Mouse (Mus musculus) midbrain, embryonic 16.5 days (tissue): ENCODE results near the gene Slc38a3. TPM values are rescaled to one million over a fixed set of nuclear protein-coding genes. Genes with fewer than 3 reads are reported as not detected.

Experiments used
- ATAC-seq: fragments of 200-750 bp; cut with Nextera tagmentation; 2 replicates; pipeline ENCODE4 v1.8.0; 2017; ENCODE audit warnings: moderate TSS enrichment
- H3K27ac ChIP-seq: fragments of 300-500 bp; sonication (generic); 2 replicates; pipeline ENCODE4 v1.5.1; 2014; ENCODE audit warnings: mild to moderate bottlenecking, low read length, mixed read lengths
- H3K27me3 ChIP-seq: fragments of 300-500 bp; sonication (generic); 2 replicates; pipeline ENCODE4 v1.6.1; 2014; ENCODE audit warnings: low read depth, low read length, mixed read lengths; ENCODE audit not compliant: control insufficient read depth, insufficient read depth
- H3K36me3 ChIP-seq: fragments of 300-500 bp; sonication (generic); 2 replicates; pipeline ENCODE4 v1.6.1; 2014; ENCODE audit warnings: mild to moderate bottlenecking, low read length, moderate library complexity, mixed read lengths; ENCODE audit not compliant: control insufficient read depth, insufficient read depth
- H3K4me1 ChIP-seq: fragments of 300-500 bp; sonication (generic); 2 replicates; pipeline ENCODE4 v1.6.1; 2014; ENCODE audit warnings: mild to moderate bottlenecking, low read length, mixed read lengths; ENCODE audit not compliant: control insufficient read depth, insufficient read depth
- H3K4me2 ChIP-seq: fragments of 300-500 bp; sonication (generic); 2 replicates; pipeline ENCODE4 v1.6.1; 2014; ENCODE audit warnings: mild to moderate bottlenecking, low read length, mixed read lengths
- H3K4me3 ChIP-seq: fragments of 300-500 bp; sonication (generic); 2 replicates; pipeline ENCODE4 v1.5.1; 2014; ENCODE audit warnings: low read depth, mild to moderate bottlenecking, low read length, moderate library complexity, mixed read lengths
- H3K9ac ChIP-seq: fragments of 300-500 bp; sonication (generic); 2 replicates; pipeline ENCODE4 v1.6.1; 2014; ENCODE audit warnings: low read depth, low read length, mixed read lengths
- H3K9me3 ChIP-seq: fragments of 300-500 bp; sonication (generic); replicated peaks from 2 replicates; pipeline ENCODE4 v1.6.1; 2014; ENCODE audit warnings: mild to moderate bottlenecking, low read length, mixed read lengths; ENCODE audit not compliant: control insufficient read depth, poor library complexity, severe bottlenecking
- WGBS: fragments of 180-500 bp; shearing (Covaris S2); extraction: QIAGEN DNeasy Blood & Tissue Kit; methylation state at CpG from one replicate; pipeline ENCODE4 v1.1.7; 2014; 5-methylcytosine and 5-hydroxymethylcytosine counted together
- polyA plus RNA-seq: library from polyadenylated mRNA; unstranded; fragments of >200 nt; fragmentation: Nextera tagmentation; extraction: Ambion mirVana; gene quantifications from 2 replicates; pipeline ENCODE4 v1.2.1, GENCODE M21; 2015

Slc38a3 gene
- polyA plus RNA-seq, 1 experiment from 2014 or later: 34.0 TPM

GRCm38 (mm10) chr9:107696845-107697610 is 27.7 kb upstream of the Slc38a3 start:
- H3K4me2 ChIP-seq: no peak overlapping the region
- no peak for ATAC-seq
- H3K4me1 ChIP-seq: peaks cover 50% of the 10 kb centered on the region
- no peaks in the 10 kb centered on the region for H3K9me3 ChIP-seq
- no peak overlapping the region; the same call in 1 of the 2 replicates for H3K27ac ChIP-seq
- no peak overlapping the region for H3K4me3 ChIP-seq
- 22% methylated on average over 9 of the region's 9 CpGs for WGBS
- no peaks in the 10 kb centered on the region for H3K27me3 ChIP-seq
- no peak overlapping the region for H3K9ac ChIP-seq
- H3K36me3 ChIP-seq: peaks cover 2% of the 10 kb centered on the region; the same call in 1 of the 2 replicates

DNA sequence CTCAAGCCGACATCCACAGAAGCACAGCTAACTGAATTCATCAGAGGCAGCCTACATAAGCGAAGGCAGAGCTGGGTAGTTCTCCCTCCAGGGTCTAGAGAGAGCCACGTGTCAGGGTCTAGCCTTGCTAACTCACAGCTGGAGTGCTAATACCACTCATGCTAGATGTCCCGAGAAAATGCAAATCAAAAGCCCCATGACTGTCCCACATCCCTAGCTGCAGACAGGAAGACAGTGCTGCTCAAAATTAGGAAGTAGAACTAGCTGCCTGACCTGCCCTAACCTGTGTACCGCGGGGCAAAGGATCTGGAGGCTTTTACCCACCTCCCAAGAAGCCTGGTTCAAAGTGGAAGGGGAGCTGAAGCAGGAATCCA is 26.8 kb upstream of the Slc38a3 start:
- WGBS: 32% methylated on average over 6 of the region's 6 CpGs
- Histone ChIP-seq H3K9me3 (no peaks in the 10 kb centered on the region), H3K9ac (no peak overlapping the region), H3K36me3 (peaks cover 7% of the 10 kb centered on the region), H3K27me3 (no peaks in the 10 kb centered on the region), H3K4me1 (peaks cover 44% of the 10 kb centered on the region), H3K27ac (no peak overlapping the region), H3K4me3 (no peak overlapping the region), H3K4me2 (no peak overlapping the region)
- ATAC-seq: no peak

DNA sequence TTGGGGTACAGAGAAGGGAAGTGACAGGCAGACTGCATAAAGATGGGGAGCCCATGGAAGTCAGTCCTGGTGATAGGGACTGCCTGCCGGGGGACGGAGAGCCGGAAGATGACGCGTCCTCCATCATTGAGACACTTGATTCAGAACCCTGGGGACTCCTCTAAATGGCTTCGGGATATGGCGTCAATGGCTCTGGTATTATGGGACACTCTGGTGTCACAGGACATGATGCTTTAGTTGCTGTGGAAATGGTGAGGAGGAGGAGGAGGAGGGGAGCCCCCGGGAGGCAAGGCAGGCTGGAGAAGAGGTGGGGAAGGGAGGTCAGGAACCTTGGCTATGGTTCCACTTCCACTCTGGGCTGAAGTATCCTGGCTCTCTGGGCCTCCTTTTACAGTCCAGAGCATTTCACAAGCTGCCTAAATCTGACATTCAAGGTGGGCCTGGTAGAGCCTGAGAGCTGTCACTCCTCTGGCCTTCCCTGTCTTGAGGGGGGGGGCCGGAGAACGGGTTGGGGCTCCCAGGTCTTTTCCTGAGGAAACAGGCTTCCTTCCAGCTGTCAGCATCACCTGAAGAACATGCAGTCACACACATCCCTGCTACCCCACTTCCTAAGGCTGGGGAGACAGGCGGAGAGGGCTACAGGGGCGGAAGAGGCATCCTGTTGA is 26.2 kb upstream of the Slc38a3 start:
- Histone ChIP-seq H3K9ac (no peak overlapping the region), H3K27ac (no peak overlapping the region), H3K4me2 (no peak overlapping the region), H3K4me3 (no peak overlapping the region), H3K9me3 (no peaks in the 10 kb centered on the region), H3K27me3 (no peaks in the 10 kb centered on the region), H3K36me3 (peaks cover 7% of the 10 kb centered on the region), H3K4me1 (peaks cover 41% of the 10 kb centered on the region)
- ATAC-seq: no peak
- 80% methylated on average over 12 of the region's 12 CpGs for WGBS

GRCm38 (mm10) chr9:107694627-107695026 is 25.3 kb upstream of the Slc38a3 start:
- H3K27me3 ChIP-seq: no peaks in the 10 kb centered on the region
- H3K4me3 ChIP-seq: no peak overlapping the region
- no peak for ATAC-seq
- no peak overlapping the region for H3K9ac ChIP-seq
- H3K27ac ChIP-seq: no peak overlapping the region
- peaks cover 7% of the 10 kb centered on the region for H3K36me3 ChIP-seq
- H3K9me3 ChIP-seq: no peaks in the 10 kb centered on the region
- 73% methylated on average over 7 of the region's 7 CpGs for WGBS
- no peak overlapping the region for H3K4me2 ChIP-seq
- peaks cover 31% of the 10 kb centered on the region for H3K4me1 ChIP-seq

GRCm38 (mm10) chr9:107693433-107693987 is 24.2 kb upstream of the Slc38a3 start:
- no peaks in the 10 kb centered on the region for H3K9me3 ChIP-seq
- ATAC-seq: no peak
- 44% methylated on average over 4 of the region's 4 CpGs for WGBS
- no peak overlapping the region for H3K27ac ChIP-seq
- no peak overlapping the region for H3K4me3 ChIP-seq
- peaks cover 20% of the 10 kb centered on the region for H3K4me1 ChIP-seq
- no peaks in the 10 kb centered on the region for H3K27me3 ChIP-seq
- H3K9ac ChIP-seq: no peak overlapping the region
- no peak overlapping the region for H3K4me2 ChIP-seq
- peaks cover 12% of the 10 kb centered on the region for H3K36me3 ChIP-seq

- no peak overlapping the region for H3K4me3 ChIP-seq
- no peak overlapping the region for H3K4me2 ChIP-seq
- no peak overlapping the region for H3K9ac ChIP-seq
- 61% methylated on average over 5 of the region's 5 CpGs for WGBS
- H3K36me3 ChIP-seq: peaks cover 12% of the 10 kb centered on the region
- no peaks in the 10 kb centered on the region for H3K9me3 ChIP-seq
- no peaks in the 10 kb centered on the region for H3K27me3 ChIP-seq
- H3K4me1 ChIP-seq: peaks cover 13% of the 10 kb centered on the region
- ATAC-seq: no peak
- no peak overlapping the region for H3K27ac ChIP-seq
These were observed 23.5 kb upstream of the Slc38a3 start for GRCm38 (mm10) chr9:107692785-107693184.

DNA sequence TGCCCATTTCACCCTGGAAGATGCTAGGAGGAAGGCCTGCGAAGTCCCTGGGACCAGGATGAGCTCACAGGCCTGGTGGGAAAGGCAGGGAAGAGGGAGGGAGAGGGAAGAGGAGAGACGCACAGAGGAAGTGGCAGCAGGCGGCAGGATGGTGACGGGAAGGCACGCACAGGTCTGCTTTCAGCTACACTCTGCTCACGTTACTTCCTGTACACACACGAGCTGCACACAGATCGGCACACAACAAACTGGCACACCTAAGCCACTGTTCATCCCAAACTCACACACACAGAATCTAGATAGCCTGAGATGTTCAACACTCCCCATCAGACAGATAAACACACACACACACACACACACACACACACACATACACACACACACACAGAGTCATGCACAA is 21.1 kb upstream of the Slc38a3 start:
- H3K27me3 ChIP-seq: no peaks in the 10 kb centered on the region
- H3K4me2 ChIP-seq: no peak overlapping the region
- peaks cover 5% of the 10 kb centered on the region; the same call in 1 of the 2 replicates for H3K4me1 ChIP-seq
- peaks cover 12% of the 10 kb centered on the region for H3K36me3 ChIP-seq
- WGBS: 87% methylated on average over 8 of the region's 8 CpGs
- H3K27ac ChIP-seq: no peak overlapping the region
- H3K4me3 ChIP-seq: no peak overlapping the region
- no peaks in the 10 kb centered on the region for H3K9me3 ChIP-seq
- no peak overlapping the region for H3K9ac ChIP-seq
- no peak for ATAC-seq

DNA sequence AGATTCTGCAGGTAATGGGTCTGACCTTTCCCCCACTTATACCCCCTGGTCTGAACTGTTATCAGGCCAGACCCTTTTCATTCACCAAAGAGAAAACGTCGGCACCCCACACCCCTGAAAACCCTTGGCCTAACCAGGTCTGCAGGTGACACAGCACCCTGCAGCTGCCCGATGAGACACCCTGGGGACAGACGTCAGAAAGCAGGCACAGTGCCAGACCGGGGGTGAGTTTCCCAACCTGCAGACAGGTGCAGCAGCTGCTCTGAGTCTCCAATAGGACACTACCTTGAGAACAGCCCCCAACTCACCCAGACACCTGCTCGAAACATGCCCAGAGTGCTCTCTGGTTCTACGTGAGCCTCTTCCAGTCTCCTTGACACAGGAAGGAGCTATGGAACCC is 19.6 kb upstream of the Slc38a3 start:
- Histone ChIP-seq H3K9me3 (no peaks in the 10 kb centered on the region), H3K4me2 (no peak overlapping the region), H3K9ac (no peak overlapping the region), H3K27me3 (no peaks in the 10 kb centered on the region), H3K27ac (no peak overlapping the region), H3K4me3 (no peak overlapping the region), H3K36me3 (peaks cover 14% of the 10 kb centered on the region), H3K4me1 (peaks cover 5% of the 10 kb centered on the region; the same call in 1 of the 2 replicates)
- 85% methylated on average over 7 of the region's 7 CpGs for WGBS
- ATAC-seq: no peak

DNA sequence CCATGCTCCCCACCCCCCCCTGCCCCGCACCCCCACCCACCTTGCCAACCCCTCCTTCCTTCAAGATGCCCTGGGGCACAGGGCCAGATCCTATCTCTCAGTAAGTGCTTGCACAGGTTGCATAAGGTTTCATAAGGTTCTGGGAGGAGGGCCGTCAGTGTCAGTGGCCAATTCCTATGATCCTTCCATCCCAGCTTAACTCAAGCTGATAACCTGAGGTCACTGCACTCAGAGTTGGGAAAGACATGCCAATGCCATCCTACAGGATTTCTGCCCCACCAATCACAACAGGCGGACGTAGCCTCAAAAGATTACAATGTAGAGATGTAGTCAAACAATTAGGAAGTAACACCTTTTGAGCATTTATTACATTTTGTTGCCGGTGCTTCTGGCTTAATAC is 19.1 kb upstream of the Slc38a3 start:
- Histone ChIP-seq H3K9me3 (no peaks in the 10 kb centered on the region), H3K4me1 (peaks cover 2% of the 10 kb centered on the region; the same call in 1 of the 2 replicates), H3K4me3 (no peak overlapping the region), H3K27me3 (no peaks in the 10 kb centered on the region), H3K36me3 (peaks cover 15% of the 10 kb centered on the region), H3K9ac (no peak overlapping the region), H3K4me2 (no peak overlapping the region), H3K27ac (no peak overlapping the region)
- 90% methylated on average over 5 of the region's 5 CpGs for WGBS
- no peak for ATAC-seq
